In genomic region chr12:46666706-46667105, GRCm38 (mm10) we compare ENCODE assay signal across 24 mouse cellular contexts.
DNase-seq lines count a peak whose midpoint lies in the region; ATAC-seq and TF ChIP-seq lines count a peak whose summit lies in the region.
"Had no signal": no experiment of that assay in that cellular context is flagged by ENCODE, and none has a peak within 500 bp of the region (broad histone marks: within the 10 kb centered on the region; RNA-seq: fewer than 3 reads in every experiment).

No protein-coding gene starts in this region.

- H3K36me3 ChIP-seq in hindbrain, postnatal 0 days (ENCODE audit: insufficient read depth, low read length) = no peaks in the 10 kb centered on the region
- H3K36me3 ChIP-seq in hindbrain, embryonic 14.5 days (replicated peaks; ENCODE audit: control insufficient read depth, insufficient read depth) = no peaks in the 10 kb centered on the region
- H3K36me3 ChIP-seq: embryonic facial prominence, embryonic 15.5 days; heart, embryonic 15.5 days; hindbrain, embryonic 15.5 days; limb, embryonic 13.5 days; liver, embryonic 13.5 days had no signal

- H3K9me3 ChIP-seq in hindbrain, postnatal 0 days (ENCODE audit: low read length) = no peaks in the 10 kb centered on the region
- no peaks in the 10 kb centered on the region for H3K9me3 ChIP-seq in hindbrain, embryonic 14.5 days (ENCODE audit: control insufficient read depth, low read length)
- H3K9me3 ChIP-seq: embryonic facial prominence, embryonic 15.5 days; heart, embryonic 15.5 days; hindbrain, embryonic 15.5 days; limb, embryonic 13.5 days; liver, embryonic 13.5 days had no signal

- H3K27me3 ChIP-seq in hindbrain, postnatal 0 days (ENCODE audit: insufficient read depth, low read length) = no peaks in the 10 kb centered on the region
- no peaks in the 10 kb centered on the region for H3K27me3 ChIP-seq in hindbrain, embryonic 14.5 days (ENCODE audit: control insufficient read depth, insufficient read depth, low read length)
- H3K27me3 ChIP-seq: embryonic facial prominence, embryonic 15.5 days; heart, embryonic 15.5 days; hindbrain, embryonic 15.5 days; limb, embryonic 13.5 days; liver, embryonic 13.5 days had no signal

- no peak for TF ChIP-seq CTCF in hindbrain, postnatal 0 days (IDR thresholded peaks at IDR 0.05; ENCODE audit: low read depth)
- TF ChIP-seq CTCF in brain, embryonic 14.5 days (IDR thresholded peaks at IDR 0.05; ENCODE audit: borderline replicate concordance, extremely low read depth, insufficient read depth, insufficient read length) = no peak

- no peak overlapping the region for H3K9ac ChIP-seq in hindbrain, postnatal 0 days (replicated peaks; ENCODE audit: low read length)
- H3K9ac ChIP-seq in hindbrain, embryonic 14.5 days = no peak overlapping the region
- H3K9ac ChIP-seq: embryonic facial prominence, embryonic 15.5 days; heart, embryonic 15.5 days; hindbrain, embryonic 15.5 days; limb, embryonic 13.5 days; liver, embryonic 13.5 days had no signal

- no peak overlapping the region for H3K4me3 ChIP-seq in hindbrain, postnatal 0 days (ENCODE audit: low read length)
- H3K4me3 ChIP-seq in hindbrain, embryonic 14.5 days (replicated peaks; ENCODE audit: low read length) = no peak overlapping the region
- H3K4me3 ChIP-seq: embryonic facial prominence, embryonic 15.5 days; heart, embryonic 15.5 days; hindbrain, embryonic 15.5 days; limb, embryonic 13.5 days; liver, embryonic 13.5 days; myocyte had no signal

- H3K27ac ChIP-seq in hindbrain, postnatal 0 days = 0 out of 2 replicates have a peak overlapping the region, but pooled peaks have one; percentile 13
- no peak overlapping the region for H3K27ac ChIP-seq in hindbrain, embryonic 14.5 days
- H3K27ac ChIP-seq: embryonic facial prominence, embryonic 15.5 days; heart, embryonic 15.5 days; hindbrain, embryonic 15.5 days; limb, embryonic 13.5 days; liver, embryonic 13.5 days; stomach, postnatal 0 days had no signal

- intact Hi-C loops in gastrocnemius, postnatal 14 days (cut with DNase I; ENCODE audit: low total_unique reads) = no loop called here

- TF ChIP-seq POLR2A in brain, embryonic 14.5 days (IDR thresholded peaks at IDR 0.05; ENCODE audit: borderline replicate concordance, extremely low read depth, insufficient read depth, insufficient read length, poor library complexity, severe bottlenecking) = no peak

- ATAC-seq in hindbrain, postnatal 0 days = 0 out of 2 replicates have a peak, but pooled peaks have one; percentile 45
- ATAC-seq in hindbrain, embryonic 14.5 days (ENCODE audit: low FRiP score) = no peak
- ATAC-seq: forebrain, embryonic 16.5 days; intestine, postnatal 0 days had no signal

- H3K4me2 ChIP-seq in hindbrain, postnatal 0 days (ENCODE audit: low read depth, low read length) = no peak overlapping the region
- H3K4me2 ChIP-seq in hindbrain, embryonic 14.5 days (replicated peaks) = no peak overlapping the region
- H3K4me2 ChIP-seq: embryonic facial prominence, embryonic 15.5 days; heart, embryonic 15.5 days; hindbrain, embryonic 15.5 days; limb, embryonic 13.5 days; liver, embryonic 13.5 days had no signal

- WGBS in hindbrain, postnatal 0 days = 45% methylated on average over 2 of the region's 2 CpGs
- 54% methylated on average over 2 of the region's 2 CpGs for WGBS in hindbrain, embryonic 14.5 days

- peak; percentile 48 for DNase-seq in hindbrain, postnatal 0 days (ENCODE audit: low spot score)
- no peak for DNase-seq in hindbrain, embryonic 14.5 days (ENCODE audit: low spot score)
- peak; percentile 54 for DNase-seq in brain, embryonic 14.5 days (ENCODE audit: low read depth)
- DNase-seq in cerebellum, adult 11-12 months = peak; percentile 55
- DNase-seq in cerebellum, postnatal 10 days = peak; percentile 72
- no peak for DNase-seq in neural tube, embryonic 10.5 days (ENCODE audit: extremely low spot score, low spot score)
- DNase-seq in urinary bladder, postnatal 10 days (ENCODE audit: low spot score) = no peak
- no peak for DNase-seq in gastrocnemius, postnatal 14 days
- DNase-seq: adrenal gland, adult 8-10 months; B cell, adult 2 months; heart, postnatal 36 days; kidney, postnatal 36 days; layer of hippocampus, postnatal 36 days; liver, embryonic 13.5 days; lung, adult 2 months; midbrain, embryonic 14.5 days had no signal

- H3K4me1 ChIP-seq in hindbrain, postnatal 0 days (ENCODE audit: insufficient read depth, low read length) = no peaks in the 10 kb centered on the region
- no peaks in the 10 kb centered on the region for H3K4me1 ChIP-seq in hindbrain, embryonic 14.5 days (replicated peaks; ENCODE audit: control insufficient read depth, insufficient read depth, low read length)
- H3K4me1 ChIP-seq: embryonic facial prominence, embryonic 15.5 days; heart, embryonic 15.5 days; hindbrain, embryonic 15.5 days; limb, embryonic 13.5 days; liver, embryonic 13.5 days had no signal

Comparison
In these comparisons a context has a peak if more than half of its experiments do, and no peak if none do; other contexts are left out.
1. DNase-seq: peak in hindbrain, postnatal 0 days (single experiment), brain, embryonic 14.5 days (single experiment), cerebellum, adult 11-12 months (single experiment) and cerebellum, postnatal 10 days (2 of 2); none in hindbrain, embryonic 14.5 days (single experiment), neural tube, embryonic 10.5 days (single experiment), urinary bladder, postnatal 10 days (single experiment) and gastrocnemius, postnatal 14 days (single experiment).